Mouse (Mus musculus) brain, embryonic 14.5 days (tissue): Measurements from ENCODE around the gene Syt16. TPM values are rescaled to one million over a fixed set of nuclear protein-coding genes. Genes with fewer than 3 reads are reported as not detected.

Source experiments
- DNase-seq: peaks from one replicate; pipeline ENCODE4 v3.0.0-alpha.2; 2011; ENCODE audit warnings: low read depth
- CTCF ChIP-seq: fragments of 200-500 bp; IDR thresholded peaks from 2 replicates; pipeline ENCODE4 v1.5.1; 2012; ENCODE audit warnings: inconsistent platforms, mild to moderate bottlenecking, moderate library complexity, borderline replicate concordance; ENCODE audit not compliant: insufficient read depth, insufficient read length; ENCODE audit errors: extremely low read depth
- POLR2A ChIP-seq: fragments of 200-500 bp; IDR thresholded peaks from 2 replicates; pipeline ENCODE4 v1.6.1; 2012; ENCODE audit warnings: mild to moderate bottlenecking, inconsistent platforms, borderline replicate concordance; ENCODE audit not compliant: poor library complexity, insufficient read depth, insufficient read length, severe bottlenecking; ENCODE audit errors: extremely low read depth
- polyA plus RNA-seq: library from polyadenylated mRNA; depleted of rRNA; stranded (reverse); fragments of >200 nt; gene quantifications from 2 replicates; pipeline ENCODE4 v1.2.3, GENCODE M21; 2012

The Syt16 gene
- polyA plus RNA-seq, 1 experiment, result 43.4 TPM

- TF ChIP-seq POLR2A, result no peak
- no peak for TF ChIP-seq CTCF
- DNase-seq, result no peak
Observed at GRCm38 (mm10) chr12:73974584-73974983, 22.9 kb upstream of the Syt16 start.

GRCm38 (mm10) chr12:73978144-73978543, 19.3 kb upstream of the Syt16 start:
- no peak for DNase-seq
- TF ChIP-seq POLR2A, result no peak
- TF ChIP-seq CTCF, result no peak

- no peak for TF ChIP-seq POLR2A
- TF ChIP-seq CTCF, result no peak
- no peak for DNase-seq
Observed at GRCm38 (mm10) chr12:73979667-73980066, 17.8 kb upstream of the Syt16 start.

- DNase-seq, result peak; percentile 94
- TF ChIP-seq CTCF (no peak), POLR2A (no peak)
Observed at GRCm38 (mm10) chr12:73982533-73982932, 14.9 kb upstream of the Syt16 start.

DNA sequence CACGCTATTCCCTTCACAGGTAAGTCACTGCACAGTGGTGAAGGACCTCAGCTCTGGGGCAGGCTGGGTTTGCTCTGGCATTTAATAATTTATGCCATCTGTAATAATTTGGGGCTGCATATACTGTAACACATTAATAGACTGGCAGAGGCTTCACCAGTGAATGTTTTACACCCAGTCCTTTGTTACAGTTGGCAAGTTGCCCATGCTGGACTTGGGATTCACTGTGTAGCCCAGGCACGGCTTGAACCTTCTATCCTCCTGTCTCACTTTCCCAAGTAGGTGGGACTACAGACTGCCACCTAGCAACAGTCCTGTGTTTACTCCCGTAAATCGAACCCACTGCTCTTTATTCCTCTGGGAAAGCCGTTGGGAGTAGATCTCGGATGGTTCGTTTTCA, 11.2 kb upstream of the Syt16 start:
- DNase-seq, result peak; percentile 37
- no peak for TF ChIP-seq CTCF

DNA sequence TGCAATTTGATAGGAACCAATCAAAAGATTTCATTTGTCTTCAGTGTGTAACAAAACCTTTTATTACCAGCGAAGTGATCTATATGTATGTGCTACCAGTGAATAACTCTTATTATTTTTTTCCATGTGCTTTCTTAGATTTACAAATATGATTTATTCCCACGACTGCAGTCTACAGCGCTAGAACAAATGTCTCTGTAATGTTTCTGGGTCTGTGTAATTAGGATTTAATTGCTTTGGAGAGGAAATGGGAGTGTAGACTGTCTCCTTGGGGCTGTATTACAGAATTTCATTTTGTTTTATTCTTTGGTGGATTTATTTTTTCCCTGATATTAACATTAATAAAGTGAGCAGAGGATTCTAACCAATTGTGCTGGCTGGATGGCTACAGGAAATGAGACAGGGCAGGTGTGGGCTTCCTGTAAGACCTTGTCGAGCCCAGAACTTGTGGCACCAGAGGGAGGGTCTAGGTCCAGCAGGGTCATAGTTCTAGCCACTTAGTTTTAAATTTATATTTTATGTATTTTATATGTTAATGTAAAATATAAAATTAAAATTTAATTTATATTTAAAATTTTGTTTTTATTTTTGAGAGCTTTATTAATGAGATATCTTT, 9.0 kb upstream of the Syt16 start:
- DNase-seq, result no peak
- no peak for TF ChIP-seq POLR2A
- TF ChIP-seq CTCF, result no peak

- no peak for TF ChIP-seq POLR2A
- peak; percentile 57; the same call in 1 of the 2 replicates for TF ChIP-seq CTCF
- peak; percentile 27 for DNase-seq
Observed at GRCm38 (mm10) chr12:73989594-73989993, 7.9 kb upstream of the Syt16 start.

DNA sequence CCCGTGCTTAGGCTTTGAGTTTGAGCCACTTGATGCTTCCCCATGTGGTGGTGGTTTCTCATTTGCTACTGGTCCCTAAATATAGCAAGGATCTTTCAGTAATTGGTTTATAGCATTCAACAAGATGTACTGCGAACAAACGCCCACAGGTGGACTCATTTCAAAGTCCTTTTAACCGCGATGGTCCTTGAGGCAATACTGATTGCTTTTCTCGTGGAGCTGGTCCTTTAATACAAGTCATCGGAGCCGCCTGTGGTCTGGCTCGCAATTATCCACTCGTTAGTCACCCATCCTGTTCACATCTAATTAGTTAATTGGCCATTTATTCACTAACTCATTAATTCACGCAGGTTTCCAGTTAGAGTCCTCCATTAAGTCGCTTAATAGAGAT, 560 bp upstream of the Syt16 start:
- no peak for DNase-seq
- TF ChIP-seq POLR2A (no peak), CTCF (no peak)

GRCm38 (mm10) chr12:73998128-73998456, 631 bp downstream of the Syt16 start:
- no peak for TF ChIP-seq CTCF
- TF ChIP-seq POLR2A, result no peak
- peak; percentile 30 for DNase-seq

DNA sequence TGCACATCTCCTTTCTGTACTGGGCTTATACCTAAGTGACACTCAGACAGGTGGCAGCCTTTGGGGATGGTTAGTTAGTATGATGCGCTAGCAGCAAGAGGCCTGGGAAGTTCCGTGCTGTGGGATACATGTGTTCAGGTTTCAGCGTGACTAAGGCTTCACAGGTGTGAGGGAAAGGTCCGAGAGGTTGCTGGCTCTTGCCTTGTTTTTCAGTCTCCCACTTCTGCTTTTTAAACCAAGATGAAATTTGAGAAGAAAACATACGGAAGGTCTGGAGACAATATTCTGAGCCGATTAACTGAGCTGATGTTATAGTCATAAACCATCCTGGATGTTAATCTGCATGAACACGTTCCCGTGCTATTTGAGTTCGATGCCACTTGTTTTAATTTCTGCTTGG, 5.0 kb downstream of the Syt16 start:
- no peak for TF ChIP-seq CTCF
- no peak for TF ChIP-seq POLR2A
- no peak for DNase-seq

DNA sequence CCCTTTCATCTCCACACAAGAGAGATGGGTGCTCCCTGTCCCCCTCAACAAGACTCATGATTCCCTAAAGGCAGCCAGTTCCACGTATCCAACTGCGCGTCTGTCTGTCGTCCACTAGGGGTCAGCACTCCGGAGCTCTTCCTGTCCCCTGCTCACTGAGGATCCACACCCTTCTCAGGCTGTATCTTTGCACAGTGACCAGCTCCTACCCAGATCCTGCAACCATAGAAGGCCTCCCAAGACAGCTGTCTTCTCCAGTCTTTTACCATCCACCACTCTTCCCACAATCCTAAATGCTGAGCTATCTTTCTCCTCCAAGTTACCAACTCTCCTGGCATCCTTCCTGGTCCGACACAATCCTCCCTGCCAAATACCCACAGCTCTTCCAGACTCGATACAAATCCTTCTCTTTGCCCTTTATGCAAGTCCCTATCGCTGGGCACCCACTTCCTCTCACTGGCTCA, 12.0 kb downstream of the Syt16 start:
- TF ChIP-seq CTCF (peak; percentile 88), POLR2A (no peak)
- DNase-seq, result peak; percentile 63

DNA sequence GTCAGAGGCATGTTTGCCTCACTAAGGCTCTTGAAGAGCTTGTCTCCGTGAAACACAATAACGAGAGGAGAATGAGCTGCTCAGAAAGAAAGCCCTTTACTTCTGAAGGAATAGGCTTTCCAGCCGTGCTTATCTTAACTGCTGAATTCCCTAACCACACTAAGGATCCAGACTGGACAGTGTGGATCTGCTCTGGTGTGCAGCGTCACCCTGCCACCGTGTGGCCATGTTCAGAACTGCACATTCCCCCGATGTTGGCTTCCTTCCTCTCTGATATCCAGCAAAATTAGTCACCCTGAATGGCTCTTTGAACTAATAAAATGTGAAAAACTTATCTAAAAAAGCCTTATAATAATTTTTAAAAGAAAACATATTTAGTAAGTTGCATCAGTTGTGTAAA, 16.3 kb downstream of the Syt16 start:
- peak; percentile 84 for DNase-seq
- peak; percentile 99 for TF ChIP-seq CTCF
- no peak for TF ChIP-seq POLR2A
